Mouse (Mus musculus): ENCODE data around the gene Mlph. TPM values are rescaled to one million over a fixed set of nuclear protein-coding genes. Genes with fewer than 3 reads are reported as not detected.

The Mlph gene
- polyA plus RNA-seq, 1 experiment, result 0.07 TPM

DNA sequence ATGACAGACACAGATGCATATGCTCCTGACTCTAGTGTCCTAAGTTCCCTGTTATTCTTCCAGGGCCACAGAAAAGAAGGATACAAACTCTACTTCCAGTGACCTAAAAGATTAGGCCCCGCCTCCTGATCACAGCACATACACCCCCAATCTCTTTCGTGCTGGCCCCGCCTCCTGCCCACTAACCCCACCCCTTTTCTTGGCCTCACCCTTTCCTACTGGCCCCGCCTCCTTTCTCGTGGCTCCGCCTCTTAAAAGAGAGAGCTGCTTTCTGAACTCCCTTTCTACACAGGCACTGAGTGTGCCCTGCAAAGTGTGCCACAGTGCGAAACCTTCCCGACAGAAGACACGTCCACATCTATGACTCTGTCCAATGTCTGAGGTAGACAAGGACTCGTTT is 30.3 kb downstream of the Mlph start:
- Histone ChIP-seq H3ac (ENCODE audit: control insufficient read depth, insufficient read length, low read depth) (no peak overlapping the region), H3K4me3 (ENCODE audit: insufficient read depth, poor library complexity, severe bottlenecking) (no peak overlapping the region)
- TF ChIP-seq CEBPB (IDR thresholded peaks at IDR 0.05; ENCODE audit: low read depth) (no peak), MYOG (IDR thresholded peaks at IDR 0.05; ENCODE audit: control insufficient read depth, extremely low read depth, insufficient read length) (no peak), MAX (IDR thresholded peaks at IDR 0.05) (no peak), USF1 (IDR thresholded peaks at IDR 0.05; ENCODE audit: low read depth) (no peak)

DNA sequence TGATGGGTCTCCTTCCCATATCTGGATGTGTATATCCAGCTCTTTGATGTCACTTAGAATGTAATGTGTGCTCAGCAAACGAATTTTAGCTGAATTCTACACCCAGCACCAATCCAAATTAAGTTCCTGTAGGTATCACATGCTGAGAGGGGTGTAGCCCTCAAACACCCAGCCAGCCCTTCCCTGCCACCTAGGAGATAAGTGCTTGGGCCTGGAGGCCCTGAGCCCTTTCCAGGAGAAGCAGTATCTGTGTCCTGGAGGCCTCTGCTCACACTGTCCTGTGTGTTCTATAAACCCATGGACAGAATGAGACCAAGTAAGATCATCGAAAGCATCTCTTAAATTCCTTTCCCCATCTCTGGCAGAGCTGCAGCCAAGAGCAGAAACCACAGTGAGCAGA is 32.4 kb downstream of the Mlph start:
- Histone ChIP-seq H3ac (ENCODE audit: control insufficient read depth, insufficient read length, low read depth) (no peak overlapping the region), H3K36me3 (ENCODE audit: control insufficient read depth, insufficient read depth) (no peaks in the 10 kb centered on the region), H3K79me2 (ENCODE audit: control insufficient read depth, insufficient read depth) (no peaks in the 10 kb centered on the region), H3K4me3 (ENCODE audit: insufficient read depth, poor library complexity, severe bottlenecking) (no peak overlapping the region), H3K79me3 (ENCODE audit: low read depth) (no peaks in the 10 kb centered on the region), H3K27me3 (ENCODE audit: control insufficient read depth, insufficient read depth, insufficient read length) (no peaks in the 10 kb centered on the region)
- TF ChIP-seq MAX (IDR thresholded peaks at IDR 0.05), result no peak

More for the DNA sequence above, 30.3 kb downstream of the Mlph start:
- Histone ChIP-seq H3K27me3 (ENCODE audit: control insufficient read depth, insufficient read depth, insufficient read length) (no peaks in the 10 kb centered on the region), H3K79me3 (ENCODE audit: low read depth) (no peaks in the 10 kb centered on the region), H3K79me2 (ENCODE audit: control insufficient read depth, insufficient read depth) (no peaks in the 10 kb centered on the region), H3K36me3 (ENCODE audit: control insufficient read depth, insufficient read depth) (no peaks in the 10 kb centered on the region)

DNA sequence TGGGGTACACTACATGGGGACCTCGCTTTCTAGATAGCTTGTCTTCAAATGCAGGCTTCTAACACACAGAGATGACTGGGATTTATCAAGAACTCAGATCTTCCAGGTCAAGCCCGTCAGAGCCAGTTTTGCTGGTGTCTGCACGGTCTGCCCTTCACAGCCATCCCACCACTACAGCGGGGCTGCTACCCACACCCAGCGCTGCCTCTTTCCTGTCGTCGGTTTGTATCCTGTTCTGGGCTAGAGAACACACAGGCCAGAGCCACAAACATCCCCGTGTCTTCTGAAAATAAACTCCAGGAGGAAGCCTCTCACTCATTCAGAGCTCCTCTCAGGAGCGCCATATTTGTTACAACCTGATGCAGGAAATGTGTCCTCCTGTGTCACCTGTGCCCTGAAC is 34.4 kb downstream of the Mlph start:
- Histone ChIP-seq H3K36me3 (ENCODE audit: control insufficient read depth, insufficient read depth) (no peaks in the 10 kb centered on the region), H3K79me2 (ENCODE audit: control insufficient read depth, insufficient read depth) (no peaks in the 10 kb centered on the region), H3K27me3 (ENCODE audit: control insufficient read depth, insufficient read depth, insufficient read length) (no peaks in the 10 kb centered on the region), H3K4me3 (ENCODE audit: insufficient read depth, poor library complexity, severe bottlenecking) (no peak overlapping the region), H3K79me3 (ENCODE audit: low read depth) (no peaks in the 10 kb centered on the region), H3ac (ENCODE audit: control insufficient read depth, insufficient read length, low read depth) (no peak overlapping the region)
- TF ChIP-seq FOSL1 (IDR thresholded peaks at IDR 0.05; ENCODE audit: insufficient read depth, low read length, poor library complexity, severe bottlenecking) (no peak), CTCF (IDR thresholded peaks at IDR 0.05; ENCODE audit: control insufficient read depth, insufficient read depth, insufficient read length) (no peak), MYOD1 (IDR thresholded peaks at IDR 0.05; ENCODE audit: control insufficient read depth, insufficient read length, low read depth) (no peak), CEBPB (IDR thresholded peaks at IDR 0.05; ENCODE audit: low read depth) (no peak), MAX (IDR thresholded peaks at IDR 0.05) (no peak), MYOG (IDR thresholded peaks at IDR 0.05; ENCODE audit: control insufficient read depth, extremely low read depth, insufficient read length) (no peak), USF1 (IDR thresholded peaks at IDR 0.05; ENCODE audit: low read depth) (no peak)

DNA sequence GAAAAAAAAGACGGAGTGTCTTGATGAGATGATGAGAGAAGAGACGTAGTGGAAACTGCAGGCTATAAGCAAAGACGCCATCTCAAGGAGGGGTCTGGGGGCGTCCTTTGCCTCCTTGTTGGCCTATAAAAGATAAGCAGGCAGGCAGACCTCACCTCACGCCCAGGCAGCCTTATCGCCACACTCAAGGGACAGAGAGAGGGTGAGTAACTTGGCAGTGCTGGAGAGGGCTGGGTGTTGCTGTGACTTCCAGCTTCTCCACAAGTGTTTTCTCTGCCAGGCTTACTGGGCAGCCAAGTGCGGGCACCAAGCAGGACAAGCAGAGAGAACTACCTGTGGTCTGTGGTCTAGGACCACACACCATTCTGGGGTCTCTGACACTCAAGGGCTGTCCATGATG is 36.8 kb downstream of the Mlph start:
- Histone ChIP-seq H3K79me2 (ENCODE audit: control insufficient read depth, insufficient read depth) (no peaks in the 10 kb centered on the region), H3K79me3 (ENCODE audit: low read depth) (no peaks in the 10 kb centered on the region), H3K27me3 (ENCODE audit: control insufficient read depth, insufficient read depth, insufficient read length) (no peaks in the 10 kb centered on the region), H3K4me3 (ENCODE audit: insufficient read depth, poor library complexity, severe bottlenecking) (no peak overlapping the region), H3ac (ENCODE audit: control insufficient read depth, insufficient read length, low read depth) (no peak overlapping the region), H3K36me3 (ENCODE audit: control insufficient read depth, insufficient read depth) (no peaks in the 10 kb centered on the region)
- TF ChIP-seq MYOD1 (IDR thresholded peaks at IDR 0.05; ENCODE audit: control insufficient read depth, insufficient read length, low read depth) (no peak), USF1 (IDR thresholded peaks at IDR 0.05; ENCODE audit: low read depth) (no peak), CEBPB (IDR thresholded peaks at IDR 0.05; ENCODE audit: low read depth) (no peak), FOSL1 (IDR thresholded peaks at IDR 0.05; ENCODE audit: insufficient read depth, low read length, poor library complexity, severe bottlenecking) (no peak), MYOG (IDR thresholded peaks at IDR 0.05; ENCODE audit: control insufficient read depth, extremely low read depth, insufficient read length) (no peak), CTCF (IDR thresholded peaks at IDR 0.05; ENCODE audit: control insufficient read depth, insufficient read depth, insufficient read length) (no peak), MAX (IDR thresholded peaks at IDR 0.05) (no peak)

DNA sequence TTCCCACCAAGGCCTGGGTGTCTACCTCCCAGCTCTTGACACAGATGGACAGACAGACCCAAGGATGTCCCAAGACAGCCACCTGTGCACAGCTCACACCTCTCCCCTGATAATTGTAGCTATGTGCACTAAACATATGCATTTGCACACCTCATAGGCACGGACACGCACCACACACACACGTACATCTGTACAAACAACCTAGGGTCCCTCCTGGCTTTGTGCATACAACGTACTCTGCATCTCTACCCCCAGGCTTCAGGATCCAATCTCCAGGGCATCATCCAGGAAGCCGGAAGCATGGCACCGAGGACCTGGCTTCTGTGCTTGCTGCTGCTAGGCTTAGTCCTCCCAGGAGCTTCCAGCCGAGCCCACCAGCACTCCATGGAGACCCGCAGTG is 37.9 kb downstream of the Mlph start, which contains the start of gene Prlh:
Gene Prlh, plus strand, starts transcription at position 301 of the 400 bp plus-strand sequence.
- H3K27me3 ChIP-seq (ENCODE audit: control insufficient read depth, insufficient read depth, insufficient read length), result no peaks in the 10 kb centered on the region
- H3K4me3 ChIP-seq (ENCODE audit: insufficient read depth, poor library complexity, severe bottlenecking), result no peak within 1 kb of the TSS
- no peaks in the 10 kb centered on the region for H3K79me2 ChIP-seq (ENCODE audit: control insufficient read depth, insufficient read depth)
- no peaks in the 10 kb centered on the region for H3K79me3 ChIP-seq (ENCODE audit: low read depth)
- H3ac ChIP-seq (ENCODE audit: control insufficient read depth, insufficient read length, low read depth), result no peak within 1 kb of the TSS
- H3K36me3 ChIP-seq (ENCODE audit: control insufficient read depth, insufficient read depth), result no peaks in the 10 kb centered on the region
- TF ChIP-seq CEBPB (IDR thresholded peaks at IDR 0.05; ENCODE audit: low read depth) (no peak), FOSL1 (IDR thresholded peaks at IDR 0.05; ENCODE audit: insufficient read depth, low read length, poor library complexity, severe bottlenecking) (no peak), MYOG (IDR thresholded peaks at IDR 0.05; ENCODE audit: control insufficient read depth, extremely low read depth, insufficient read length) (no peak), MYOD1 (IDR thresholded peaks at IDR 0.05; ENCODE audit: control insufficient read depth, insufficient read length, low read depth) (no peak), CTCF (IDR thresholded peaks at IDR 0.05; ENCODE audit: control insufficient read depth, insufficient read depth, insufficient read length) (no peak), MAX (IDR thresholded peaks at IDR 0.05) (no peak), USF1 (IDR thresholded peaks at IDR 0.05; ENCODE audit: low read depth) (no peak)

DNA sequence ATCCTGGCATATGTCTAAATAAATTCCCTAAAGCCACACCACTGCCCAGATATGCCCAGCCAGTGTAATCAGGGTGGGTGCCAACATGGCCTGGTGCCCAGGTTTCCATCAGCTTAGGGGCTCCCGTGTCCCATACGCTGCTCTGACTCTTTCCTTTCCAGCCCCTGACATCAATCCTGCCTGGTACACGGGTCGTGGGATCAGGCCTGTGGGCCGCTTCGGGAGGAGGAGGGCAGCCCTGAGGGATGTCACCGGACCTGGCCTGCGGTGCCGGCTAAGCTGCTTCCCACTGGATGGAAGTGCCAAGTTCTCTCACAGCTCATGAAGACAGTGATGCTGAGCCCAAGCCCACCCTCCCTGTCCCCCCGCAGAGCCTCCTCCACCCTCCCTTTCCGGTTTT is 38.8 kb downstream of the Mlph start:
- no peaks in the 10 kb centered on the region for H3K36me3 ChIP-seq (ENCODE audit: control insufficient read depth, insufficient read depth)
- H3K79me2 ChIP-seq (ENCODE audit: control insufficient read depth, insufficient read depth), result no peaks in the 10 kb centered on the region
- no peaks in the 10 kb centered on the region for H3K79me3 ChIP-seq (ENCODE audit: low read depth)
- H3ac ChIP-seq (ENCODE audit: control insufficient read depth, insufficient read length, low read depth), result no peak overlapping the region
- no peak overlapping the region for H3K4me3 ChIP-seq (ENCODE audit: insufficient read depth, poor library complexity, severe bottlenecking)
- peaks cover 7% of the 10 kb centered on the region for H3K27me3 ChIP-seq (ENCODE audit: control insufficient read depth, insufficient read depth, insufficient read length)
- no peak for TF ChIP-seq CTCF (IDR thresholded peaks at IDR 0.05; ENCODE audit: control insufficient read depth, insufficient read depth, insufficient read length)
- no peak for TF ChIP-seq MAX (IDR thresholded peaks at IDR 0.05)
- TF ChIP-seq USF1 (IDR thresholded peaks at IDR 0.05; ENCODE audit: low read depth), result no peak
- no peak for TF ChIP-seq CEBPB (IDR thresholded peaks at IDR 0.05; ENCODE audit: low read depth)
- no peak for TF ChIP-seq FOSL1 (IDR thresholded peaks at IDR 0.05; ENCODE audit: insufficient read depth, low read length, poor library complexity, severe bottlenecking)
- no peak for TF ChIP-seq MYOD1 (IDR thresholded peaks at IDR 0.05; ENCODE audit: control insufficient read depth, insufficient read length, low read depth)
- TF ChIP-seq MYOG (IDR thresholded peaks at IDR 0.05; ENCODE audit: control insufficient read depth, extremely low read depth, insufficient read length), result no peak

All from C2C12 (cell line).